Mouse (Mus musculus) heart, embryonic 10.5 days (tissue): ENCODE measurements at regions not wholly inside any gene's neighbourhood (a gene's known extent, or its start where the extent isn't known, plus 50 kb on each side); places are given as distances from the start of the nearest gene placed in this dataset.
A peak's percentile ranks its signal among the peaks of the same experiment; 100 is the strongest.

Experiments used
- DNase-seq: peaks from one replicate; pipeline ENCODE4 v3.0.0-alpha.2; 2017; ENCODE audit warnings: low spot score
- H3K27ac ChIP-seq: fragments of 300-500 bp; sonication (generic); 2 replicates; pipeline ENCODE4 v1.5.1; 2016; ENCODE audit warnings: mild to moderate bottlenecking
- H3K27me3 ChIP-seq: fragments of 300-500 bp; sonication (generic); 2 replicates; pipeline ENCODE4 v1.6.1; 2016; ENCODE audit warnings: mild to moderate bottlenecking; ENCODE audit not compliant: poor library complexity, insufficient read depth, severe bottlenecking
- H3K36me3 ChIP-seq: fragments of 300-500 bp; sonication (generic); 2 replicates; pipeline ENCODE4 v1.6.1; 2016; ENCODE audit warnings: mild to moderate bottlenecking, moderate library complexity
- H3K4me1 ChIP-seq: fragments of 300-500 bp; sonication (generic); 2 replicates; pipeline ENCODE4 v1.6.1; 2016; ENCODE audit warnings: mild to moderate bottlenecking
- H3K4me3 ChIP-seq: fragments of 300-500 bp; sonication (generic); 2 replicates; pipeline ENCODE4 v1.5.1; 2016; ENCODE audit warnings: mild to moderate bottlenecking, moderate library complexity
- H3K9me3 ChIP-seq: fragments of 300-500 bp; sonication (generic); 2 replicates; pipeline ENCODE4 v1.6.1; 2016; ENCODE audit warnings: mild to moderate bottlenecking, moderate library complexity
- WGBS: fragments of 180-500 bp; shearing (Covaris S2); methylation state at CpG from one replicate; pipeline ENCODE4 v1.1.7; 2016; 5-methylcytosine and 5-hydroxymethylcytosine counted together

- 84% methylated on average over 4 of the region's 4 CpGs for WGBS
- no peak overlapping the region for H3K27ac ChIP-seq
- H3K9me3 ChIP-seq: no peaks in the 10 kb centered on the region
These were observed 272.8 kb downstream of the Mycn start for GRCm38 (mm10) chr12:12668919-12669318.

GRCm38 (mm10) chr12:12655611-12656010, 286.1 kb downstream of the Mycn start:
- no peak for DNase-seq
- H3K27ac ChIP-seq: no peak overlapping the region
- 73% methylated on average over 8 of the region's 8 CpGs for WGBS
- H3K4me3 ChIP-seq: no peak overlapping the region
- no peaks in the 10 kb centered on the region for H3K36me3 ChIP-seq
- no peaks in the 10 kb centered on the region for H3K9me3 ChIP-seq
- no peaks in the 10 kb centered on the region for H3K27me3 ChIP-seq
- H3K4me1 ChIP-seq: peaks cover 13% of the 10 kb centered on the region

More at GRCm38 (mm10) chr12:12668919-12669318, 272.8 kb downstream of the Mycn start:
- DNase-seq: no peak
- Histone ChIP-seq H3K4me3 (no peak overlapping the region), H3K27me3 (no peaks in the 10 kb centered on the region), H3K4me1 (peaks cover 12% of the 10 kb centered on the region), H3K36me3 (no peaks in the 10 kb centered on the region)

GRCm38 (mm10) chr12:12655184-12655583, 286.5 kb downstream of the Mycn start:
- no peak for DNase-seq
- Histone ChIP-seq H3K9me3 (no peaks in the 10 kb centered on the region), H3K27me3 (no peaks in the 10 kb centered on the region), H3K4me3 (no peak overlapping the region), H3K36me3 (no peaks in the 10 kb centered on the region), H3K27ac (no peak overlapping the region), H3K4me1 (peaks cover 13% of the 10 kb centered on the region)
- WGBS: 66% methylated on average over 10 of the region's 10 CpGs

- 36% methylated on average over 7 of the region's 7 CpGs for WGBS
- H3K4me3 ChIP-seq: no peak overlapping the region
- no peak overlapping the region for H3K27ac ChIP-seq
- H3K4me1 ChIP-seq: peaks cover 13% of the 10 kb centered on the region
- no peaks in the 10 kb centered on the region for H3K36me3 ChIP-seq
- no peaks in the 10 kb centered on the region for H3K9me3 ChIP-seq
- H3K27me3 ChIP-seq: no peaks in the 10 kb centered on the region
- no peak for DNase-seq
These were observed 289.4 kb downstream of the Mycn start for GRCm38 (mm10) chr12:12652361-12652760.

GRCm38 (mm10) chr12:12650309-12650708, 291.4 kb downstream of the Mycn start:
- no peaks in the 10 kb centered on the region; the same call in 1 of the 2 replicates for H3K27me3 ChIP-seq
- no peaks in the 10 kb centered on the region for H3K9me3 ChIP-seq
- no peaks in the 10 kb centered on the region for H3K36me3 ChIP-seq
- no peak overlapping the region for H3K27ac ChIP-seq
- H3K4me3 ChIP-seq: no peak overlapping the region
- H3K4me1 ChIP-seq: peaks cover 11% of the 10 kb centered on the region
- 87% methylated on average over 1 of the region's 1 CpGs for WGBS
- DNase-seq: no peak

- Histone ChIP-seq H3K36me3 (no peaks in the 10 kb centered on the region), H3K9me3 (no peaks in the 10 kb centered on the region), H3K4me3 (no peak overlapping the region), H3K27me3 (no peaks in the 10 kb centered on the region; the same call in 1 of the 2 replicates), H3K4me1 (peaks cover 4% of the 10 kb centered on the region), H3K27ac (no peak overlapping the region)
- 82% methylated on average over 6 of the region's 6 CpGs for WGBS
- no peak for DNase-seq
These were observed 294.2 kb downstream of the Mycn start for GRCm38 (mm10) chr12:12647467-12647866.

GRCm38 (mm10) chr12:12645183-12645582, 296.5 kb downstream of the Mycn start:
- DNase-seq: no peak
- Histone ChIP-seq H3K9me3 (no peaks in the 10 kb centered on the region), H3K4me1 (no peaks in the 10 kb centered on the region), H3K4me3 (no peak overlapping the region), H3K27ac (no peak overlapping the region), H3K27me3 (no peaks in the 10 kb centered on the region; the same call in 1 of the 2 replicates), H3K36me3 (no peaks in the 10 kb centered on the region)
- WGBS: 88% methylated on average over 4 of the region's 4 CpGs

- 65% methylated on average over 11 of the region's 11 CpGs for WGBS
- Histone ChIP-seq H3K27me3 (no peaks in the 10 kb centered on the region; the same call in 1 of the 2 replicates), H3K4me3 (no peak overlapping the region), H3K27ac (no peak overlapping the region), H3K36me3 (no peaks in the 10 kb centered on the region), H3K4me1 (no peaks in the 10 kb centered on the region), H3K9me3 (no peaks in the 10 kb centered on the region)
- DNase-seq: no peak
These were observed 298.3 kb downstream of the Mycn start for GRCm38 (mm10) chr12:12643247-12643963.

- 89% methylated on average over 3 of the region's 3 CpGs for WGBS
These were observed 306.4 kb downstream of the Mycn start for GRCm38 (mm10) chr12:12635308-12635707.

GRCm38 (mm10) chr12:12627597-12627996, 314.1 kb downstream of the Mycn start:
- Histone ChIP-seq H3K4me1 (peaks cover 9% of the 10 kb centered on the region; the same call in 1 of the 2 replicates), H3K27ac (no peak overlapping the region), H3K27me3 (no peaks in the 10 kb centered on the region), H3K9me3 (no peaks in the 10 kb centered on the region), H3K36me3 (no peaks in the 10 kb centered on the region), H3K4me3 (no peak overlapping the region)
- no peak for DNase-seq
- 87% methylated on average over 4 of the region's 4 CpGs for WGBS

More at GRCm38 (mm10) chr12:12635308-12635707, 306.4 kb downstream of the Mycn start:
- no peaks in the 10 kb centered on the region for H3K9me3 ChIP-seq
- H3K27me3 ChIP-seq: no peaks in the 10 kb centered on the region
- H3K36me3 ChIP-seq: no peaks in the 10 kb centered on the region
- H3K4me3 ChIP-seq: no peak overlapping the region
- no peaks in the 10 kb centered on the region for H3K4me1 ChIP-seq
- no peak for DNase-seq
- H3K27ac ChIP-seq: no peak overlapping the region

- no peaks in the 10 kb centered on the region for H3K9me3 ChIP-seq
- H3K4me1 ChIP-seq: peaks cover 16% of the 10 kb centered on the region
- H3K4me3 ChIP-seq: no peak overlapping the region
- 80% methylated on average over 1 of the region's 1 CpGs for WGBS
- no peak overlapping the region for H3K27ac ChIP-seq
- DNase-seq: no peak
- no peaks in the 10 kb centered on the region for H3K36me3 ChIP-seq
- H3K27me3 ChIP-seq: peaks cover 5% of the 10 kb centered on the region; the same call in 1 of the 2 replicates
These were observed 315.9 kb downstream of the Mycn start for GRCm38 (mm10) chr12:12625788-12626187.

- Histone ChIP-seq H3K27ac (peak overlapping the region; percentile 73), H3K36me3 (no peaks in the 10 kb centered on the region), H3K9me3 (no peaks in the 10 kb centered on the region), H3K27me3 (peaks cover 5% of the 10 kb centered on the region; the same call in 1 of the 2 replicates), H3K4me3 (no peak overlapping the region), H3K4me1 (peaks cover 26% of the 10 kb centered on the region)
- DNase-seq: peak; percentile 85
- 21% methylated on average over 5 of the region's 5 CpGs for WGBS
These were observed 318.9 kb downstream of the Mycn start for GRCm38 (mm10) chr12:12622712-12623292.

- no peak for DNase-seq
- WGBS: 88% methylated on average over 9 of the region's 9 CpGs
- Histone ChIP-seq H3K4me3 (no peak overlapping the region), H3K4me1 (peaks cover 26% of the 10 kb centered on the region), H3K9me3 (no peaks in the 10 kb centered on the region), H3K27me3 (peaks cover 5% of the 10 kb centered on the region; the same call in 1 of the 2 replicates), H3K27ac (no peak overlapping the region), H3K36me3 (no peaks in the 10 kb centered on the region)
These were observed 320.2 kb downstream of the Mycn start for GRCm38 (mm10) chr12:12621506-12621905.
